Mouse (Mus musculus) forebrain, embryonic 15.5 days (tissue): ENCODE measurements around the gene Zfp825. TPM values are rescaled to one million over a fixed set of nuclear protein-coding genes. Genes with fewer than 3 reads are reported as not detected.
"Not testable (repeated sequence)": the region's sequence is repeated elsewhere in the genome, so short reads cannot be mapped to it uniquely, and the experiment has no call there.

Experiments used
- ATAC-seq: fragments of 200-750 bp; cut with Nextera tagmentation; replicated peaks from 2 replicates; pipeline ENCODE4 v1.8.0; 2017; ENCODE audit warnings: mild to moderate bottlenecking, moderate TSS enrichment, moderate library complexity
- H3K27ac ChIP-seq: fragments of 300-500 bp; sonication (generic); replicated peaks from 2 replicates; pipeline ENCODE4 v1.5.1; 2015; ENCODE audit warnings: mild to moderate bottlenecking, inconsistent platforms
- H3K27me3 ChIP-seq: fragments of 300-500 bp; sonication (generic); 2 replicates; pipeline ENCODE4 v1.6.1; 2015; ENCODE audit warnings: inconsistent platforms
- H3K36me3 ChIP-seq: fragments of 300-500 bp; sonication (generic); 2 replicates; pipeline ENCODE4 v1.6.1; 2015; ENCODE audit warnings: mild to moderate bottlenecking, inconsistent platforms
- H3K4me1 ChIP-seq: fragments of 300-500 bp; sonication (generic); 2 replicates; pipeline ENCODE4 v1.6.1; 2015; ENCODE audit warnings: inconsistent platforms
- H3K4me2 ChIP-seq: fragments of 300-500 bp; sonication (generic); replicated peaks from 2 replicates; pipeline ENCODE4 v1.6.1; 2015; ENCODE audit warnings: mild to moderate bottlenecking, inconsistent platforms
- H3K4me3 ChIP-seq: fragments of 300-500 bp; sonication (generic); 2 replicates; pipeline ENCODE4 v1.5.1; 2015; ENCODE audit warnings: mild to moderate bottlenecking, inconsistent platforms
- H3K9ac ChIP-seq: fragments of 300-500 bp; sonication (generic); replicated peaks from 2 replicates; pipeline ENCODE4 v1.6.1; 2015; ENCODE audit warnings: mild to moderate bottlenecking, inconsistent platforms
- H3K9me3 ChIP-seq: fragments of 300-500 bp; sonication (generic); 2 replicates; pipeline ENCODE4 v1.6.1; 2016; ENCODE audit warnings: inconsistent platforms
- WGBS: fragments of 180-500 bp; shearing (Covaris S2); methylation state at CpG from one replicate; pipeline ENCODE4 v1.1.7; 2015; ENCODE audit warnings: mixed read lengths; 5-methylcytosine and 5-hydroxymethylcytosine counted together
- polyA plus RNA-seq: library from polyadenylated mRNA; unstranded; fragments of >200 nt; fragmentation: Nextera tagmentation; extraction: Ambion mirVana; gene quantifications from 2 replicates; pipeline ENCODE4 v1.2.1, GENCODE M21; 2015

Zfp825 gene
- polyA plus RNA-seq, 1 experiment from 2014 or later: 15.7 TPM

DNA sequence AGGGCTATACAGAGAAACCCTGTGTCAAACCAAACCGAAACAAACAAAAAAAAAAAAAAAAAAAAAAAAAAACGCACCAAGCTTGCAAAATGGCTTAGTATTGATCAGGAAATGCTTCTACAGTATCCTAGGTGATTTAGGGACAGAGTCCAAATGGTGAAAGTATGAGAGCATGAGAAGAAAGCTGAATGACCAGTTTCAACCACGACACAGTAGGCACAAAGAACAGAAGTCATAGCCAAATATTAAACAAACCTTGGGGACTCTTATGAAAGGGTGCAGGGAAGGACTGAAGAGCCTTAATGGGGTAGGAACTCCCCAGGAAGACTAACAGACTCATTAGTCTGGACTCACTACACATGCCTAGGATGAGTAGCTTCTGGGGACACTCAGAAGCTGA, 9.5 kb downstream of the Zfp825 start:
- ATAC-seq, H3K36me3 ChIP-seq, H3K9ac ChIP-seq, H3K9me3 ChIP-seq, H3K4me2 ChIP-seq, H3K4me1 ChIP-seq, H3K4me3 ChIP-seq, H3K27me3 ChIP-seq, H3K27ac ChIP-seq: not testable (repeated sequence)
- 86% methylated on average over 3 of the region's 3 CpGs for WGBS

DNA sequence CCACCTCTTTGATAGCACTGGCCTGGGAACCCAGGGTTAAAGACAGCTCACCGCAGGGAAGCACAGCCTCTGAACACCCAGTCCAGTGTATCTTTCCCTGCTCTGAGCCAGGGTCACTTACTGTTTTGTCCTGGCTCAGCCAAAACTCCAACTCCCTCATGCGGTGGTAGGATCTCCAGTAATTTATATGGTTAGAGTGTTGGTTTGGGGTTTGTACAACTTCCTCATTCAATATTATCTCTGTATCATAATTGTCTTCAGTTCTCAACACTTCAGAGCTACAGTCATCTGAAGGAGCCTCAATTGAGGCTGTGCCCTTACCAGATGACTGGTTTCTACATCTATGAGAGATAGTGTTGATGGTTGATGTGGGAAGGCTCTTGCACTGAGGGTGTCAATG, 22.3 kb downstream of the Zfp825 start:
- WGBS: 89% methylated on average over 2 of the region's 2 CpGs
- not testable (repeated sequence) for H3K4me1 ChIP-seq, H3K9ac ChIP-seq, ATAC-seq, H3K27me3 ChIP-seq, H3K9me3 ChIP-seq, H3K4me3 ChIP-seq, H3K4me2 ChIP-seq, H3K36me3 ChIP-seq, H3K27ac ChIP-seq

DNA sequence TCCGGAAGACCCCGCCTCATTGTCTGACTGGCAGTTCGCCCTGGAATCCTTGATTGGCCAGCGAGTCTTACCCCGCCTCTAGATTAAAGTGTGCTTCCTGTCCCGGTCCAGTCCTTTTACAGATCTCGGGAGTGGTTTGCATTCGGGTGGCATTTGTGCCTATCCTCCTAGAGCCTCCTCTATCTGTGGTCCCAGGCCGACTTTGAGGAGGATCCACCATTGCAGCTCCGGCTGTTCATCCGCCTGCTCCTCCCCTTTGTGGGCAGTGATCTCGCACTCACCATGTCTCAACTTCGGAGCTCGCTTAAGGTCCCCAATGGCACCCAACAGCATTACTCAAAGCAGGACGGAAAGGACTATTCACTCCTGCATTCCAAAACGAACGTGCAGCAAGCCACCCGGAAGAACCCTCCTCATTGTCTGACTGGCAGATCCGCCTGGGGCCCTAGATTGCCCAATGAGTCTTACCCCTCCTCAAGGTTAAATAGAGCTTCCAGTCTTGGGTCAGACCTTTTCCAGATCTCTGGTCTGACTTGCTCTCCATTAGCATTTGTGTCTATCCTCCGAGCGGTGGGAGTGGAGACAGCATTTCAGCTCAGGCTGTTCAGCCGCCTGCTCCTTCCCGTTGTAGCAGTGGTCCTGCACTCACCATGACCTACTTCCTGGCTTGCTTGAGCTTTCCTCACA, 30.9 kb downstream of the Zfp825 start:
- ATAC-seq: peak; percentile 100
- no peaks in the 10 kb centered on the region for H3K36me3 ChIP-seq

DNA sequence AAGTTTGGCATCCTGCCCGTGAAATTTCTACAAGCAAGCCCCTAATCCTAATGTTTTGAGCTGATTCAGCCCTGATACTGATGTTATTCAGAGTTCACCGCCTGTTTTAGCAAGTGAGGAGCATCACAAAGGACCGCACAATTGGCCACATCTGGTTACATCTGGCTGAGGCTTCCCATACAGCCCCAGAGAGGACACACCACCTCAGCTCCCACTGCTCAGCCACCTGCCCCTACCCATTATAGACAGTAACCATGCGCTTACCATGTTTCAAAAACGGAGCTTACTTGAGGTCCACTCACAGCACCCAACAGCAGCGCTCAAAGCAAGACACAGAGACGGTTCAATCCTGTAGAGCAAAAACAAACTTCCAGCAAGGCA, 31.5 kb downstream of the Zfp825 start:
- H3K9me3 ChIP-seq, ATAC-seq, H3K36me3 ChIP-seq, H3K27me3 ChIP-seq, H3K4me1 ChIP-seq: not testable (repeated sequence)
- H3K4me3 ChIP-seq: peak overlapping the region; percentile 66
- H3K9ac ChIP-seq: peak overlapping the region; percentile 69
- H3K27ac ChIP-seq: peak overlapping the region; percentile 92
- peak overlapping the region; percentile 83 for H3K4me2 ChIP-seq
- WGBS: 2% methylated on average over 7 of the region's 7 CpGs

More for the DNA sequence above, 30.9 kb downstream of the Zfp825 start:
- Histone ChIP-seq H3K27me3 (no peaks in the 10 kb centered on the region), H3K4me2 (peak overlapping the region; percentile 83), H3K9me3 (no peaks in the 10 kb centered on the region), H3K4me3 (peak overlapping the region; percentile 66), H3K4me1 (peaks cover 5% of the 10 kb centered on the region; the same call in 1 of the 2 replicates), H3K9ac (peak overlapping the region; percentile 69), H3K27ac (peak overlapping the region; percentile 92)
- under 1% methylated on average over 23 of the region's 23 CpGs for WGBS

DNA sequence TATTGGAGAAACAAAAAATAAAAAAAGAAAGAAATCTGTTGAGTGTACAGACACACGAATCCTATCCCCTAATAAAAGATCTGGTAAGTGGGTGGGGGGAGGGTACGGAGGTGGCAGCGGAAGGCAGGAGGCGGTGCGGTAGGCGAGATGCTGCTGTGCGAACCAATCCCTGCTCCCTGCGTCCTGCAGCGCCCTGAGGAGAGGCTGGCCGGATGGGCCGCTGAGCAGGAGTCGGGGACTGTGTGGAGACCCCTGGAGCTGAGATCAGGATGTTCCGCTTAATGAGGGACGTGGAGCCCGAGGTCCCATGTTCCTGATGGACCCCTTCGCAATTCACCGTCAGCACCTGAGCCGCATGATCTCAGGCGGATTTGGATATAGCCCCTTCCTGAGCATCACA, 53.9 kb downstream of the Zfp825 start:
- no peak overlapping the region for H3K4me2 ChIP-seq
- no peak for ATAC-seq
- no peak overlapping the region for H3K9ac ChIP-seq
- H3K27me3 ChIP-seq: no peaks in the 10 kb centered on the region
- 0 out of 2 replicates have a peak overlapping the region, but pooled peaks have one; percentile 4 for H3K4me3 ChIP-seq
- no peaks in the 10 kb centered on the region for H3K4me1 ChIP-seq
- H3K36me3 ChIP-seq: peaks cover 18% of the 10 kb centered on the region
- H3K9me3 ChIP-seq: peaks cover 37% of the 10 kb centered on the region
- H3K27ac ChIP-seq: no peak overlapping the region
- 27% methylated on average over 19 of the region's 19 CpGs for WGBS

Other genes starting within 250 kb of the Zfp825 start
- 0.87 and 1.3 TPM in 2 replicates for gene Ahrr, start 201.7 kb downstream of the Zfp825 start, polyA plus RNA-seq
- gene Pdcd6, start 176.4 kb downstream of the Zfp825 start, polyA plus RNA-seq: 134 and 137 TPM in 2 replicates
- 212 and 220 TPM in 2 replicates for gene Sdha, start 143.7 kb downstream of the Zfp825 start, polyA plus RNA-seq
- gene Ccdc127, start 143.7 kb downstream of the Zfp825 start, polyA plus RNA-seq: 47.1 and 47.4 TPM in 2 replicates
- gene Lrrc14b, start 130.0 kb downstream of the Zfp825 start, polyA plus RNA-seq: not detected in 2 replicates
- 6.3 and 7.0 TPM in 2 replicates for gene Zfp72, start 103.2 kb downstream of the Zfp825 start, polyA plus RNA-seq
- gene Ftl1-ps1, start 94.3 kb downstream of the Zfp825 start, polyA plus RNA-seq: 90.1 and 94.7 TPM in 2 replicates
- gene Erap1, start 145.6 kb upstream of the Zfp825 start, polyA plus RNA-seq: 3.2 and 4.0 TPM in 2 replicates